Mouse (Mus musculus): ENCODE results near the gene Tmco4.

- TF ChIP-seq POLR2A (IDR thresholded peaks at IDR 0.05; ENCODE audit: borderline replicate concordance, extremely low read depth, low read depth, low read length) (no peak), CTCF (IDR thresholded peaks at IDR 0.05; ENCODE audit: insufficient read depth, low read length) (no peak)
These were observed 107.6 kb downstream of the Tmco4 start for GRCm38 (mm10) chr4:139080259-139080658.
